Mouse (Mus musculus) embryo, embryonic 11.5 days (tissue): ENCODE measurements around the gene Pitpnm2.

Experiments used
- DNase-seq: peaks from one replicate; pipeline ENCODE4 v3.0.0-alpha.2; 2012; ENCODE audit warnings: low read depth, low spot score

The Pitpnm2 gene

DNA sequence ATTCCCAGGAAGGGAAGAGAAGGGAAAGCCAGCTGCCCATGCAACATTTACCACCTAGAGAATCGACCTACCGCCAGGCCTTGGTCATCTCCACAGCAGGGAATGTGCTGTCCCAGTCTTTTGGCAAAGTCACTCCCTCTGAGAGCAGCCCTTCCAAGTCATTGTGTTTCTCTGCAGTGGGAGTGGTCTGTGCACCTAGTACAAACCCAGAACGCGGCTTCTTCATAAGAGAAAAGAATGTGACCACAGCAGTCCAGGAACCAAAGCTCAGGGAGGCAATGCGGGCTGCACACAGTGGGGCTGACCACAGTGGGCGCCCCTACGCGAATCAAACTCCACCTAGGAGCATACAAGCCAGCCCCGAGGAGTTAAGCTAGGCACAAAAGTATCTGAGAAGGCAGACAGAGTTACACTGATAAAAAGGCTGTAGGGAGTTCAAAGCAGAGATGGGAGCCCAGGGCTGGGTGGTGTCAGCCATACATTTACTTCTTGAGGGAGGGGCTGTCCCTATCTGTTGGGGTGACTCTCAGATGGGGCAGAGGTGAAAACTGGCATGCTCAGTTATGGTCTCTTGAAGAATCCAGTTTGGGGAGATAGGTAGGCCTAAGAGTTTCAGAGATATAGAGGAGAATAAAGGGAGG is 1.5 kb downstream of the Pitpnm2 start:
- DNase-seq, result no peak

DNA sequence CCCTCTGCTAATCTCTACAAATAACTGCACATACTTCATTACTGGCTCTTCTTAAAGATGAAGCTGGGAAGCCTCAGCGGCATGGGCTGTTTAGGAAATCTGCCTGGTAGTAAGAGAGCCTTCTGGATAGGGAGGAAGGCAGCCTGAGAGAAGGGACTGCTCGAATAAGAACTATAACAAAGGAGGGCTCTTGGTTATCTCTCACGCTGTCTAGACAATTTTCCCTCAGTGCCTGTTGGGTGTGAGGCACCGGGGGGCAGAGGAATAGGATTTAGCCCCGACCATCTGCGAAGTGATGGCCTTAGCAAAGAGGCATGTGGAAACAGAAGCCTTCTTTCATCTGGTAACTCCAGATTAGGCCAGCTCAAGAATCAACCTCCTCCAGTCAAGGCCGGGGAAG is 2.3 kb downstream of the Pitpnm2 start:
- DNase-seq, result no peak

DNA sequence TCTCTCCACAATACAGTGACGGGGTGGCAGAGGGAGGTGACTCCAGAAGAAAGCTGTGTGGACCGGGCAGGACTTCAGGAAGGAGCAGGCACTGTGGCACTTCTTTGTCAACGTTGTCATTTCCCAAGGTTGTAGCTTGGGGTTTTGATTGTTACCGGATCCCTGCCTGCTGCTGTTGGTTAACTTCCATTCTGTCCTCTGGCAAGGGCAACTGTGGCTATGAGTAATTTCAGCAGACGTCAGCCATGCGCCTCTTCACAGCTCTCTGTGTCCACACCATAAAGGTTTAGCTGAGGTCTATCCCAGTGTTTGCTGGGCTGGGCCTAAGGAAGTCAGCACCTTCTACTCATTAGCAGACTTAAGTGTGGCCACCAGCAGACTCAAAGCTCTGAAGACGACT is 4.7 kb downstream of the Pitpnm2 start:
- no peak for DNase-seq

- no peak for DNase-seq
Measured at GRCm38 (mm10) chr5:124244449-124244848, 5.1 kb downstream of the Pitpnm2 start.

- no peak for DNase-seq
Measured at GRCm38 (mm10) chr5:124243236-124243901, 6.2 kb downstream of the Pitpnm2 start.

- no peak for DNase-seq
Measured at GRCm38 (mm10) chr5:124241686-124242444, 7.7 kb downstream of the Pitpnm2 start.

DNA sequence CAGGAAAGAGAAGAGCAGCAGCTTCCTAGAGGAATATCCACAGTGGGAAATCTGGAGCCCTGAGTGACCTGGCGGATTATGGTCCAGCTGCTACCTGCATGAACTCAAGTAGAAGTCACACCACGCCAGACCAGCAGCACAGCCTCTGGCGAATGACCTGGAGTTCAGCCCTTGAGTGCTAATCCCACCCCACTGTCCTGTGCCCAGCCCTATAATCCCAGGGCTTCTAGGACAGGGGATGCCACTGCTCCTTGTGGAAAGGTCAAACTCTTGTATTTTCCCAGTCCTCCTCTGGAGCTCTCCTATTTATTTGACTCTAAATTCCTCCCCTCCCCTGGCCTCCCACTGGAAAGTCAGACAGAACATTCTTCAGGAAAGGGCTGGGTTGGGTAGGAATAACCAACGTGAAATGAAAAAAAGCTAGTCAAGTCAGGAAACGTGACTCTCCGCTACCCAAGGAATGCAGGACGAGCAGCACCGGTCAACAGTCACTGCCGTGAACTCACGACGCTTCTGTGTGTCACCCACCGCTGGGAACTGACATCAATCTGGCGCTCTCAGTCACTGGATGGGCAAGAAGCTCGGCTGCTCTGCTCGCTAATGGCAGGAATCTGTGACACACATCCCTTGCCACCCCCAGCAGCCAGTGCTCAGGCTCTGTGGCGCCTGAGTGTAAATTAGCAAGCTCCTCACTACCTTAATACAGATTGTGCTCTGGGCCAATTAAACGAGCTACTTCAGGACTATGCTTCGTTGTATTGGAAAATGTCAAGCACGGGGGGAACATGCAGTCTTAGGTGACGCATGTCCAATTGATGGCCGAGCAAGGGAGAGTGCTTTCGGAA is 8.5 kb downstream of the Pitpnm2 start:
- no peak for DNase-seq

GRCm38 (mm10) chr5:124236180-124236579 is 13.4 kb downstream of the Pitpnm2 start:
- DNase-seq, result no peak

DNA sequence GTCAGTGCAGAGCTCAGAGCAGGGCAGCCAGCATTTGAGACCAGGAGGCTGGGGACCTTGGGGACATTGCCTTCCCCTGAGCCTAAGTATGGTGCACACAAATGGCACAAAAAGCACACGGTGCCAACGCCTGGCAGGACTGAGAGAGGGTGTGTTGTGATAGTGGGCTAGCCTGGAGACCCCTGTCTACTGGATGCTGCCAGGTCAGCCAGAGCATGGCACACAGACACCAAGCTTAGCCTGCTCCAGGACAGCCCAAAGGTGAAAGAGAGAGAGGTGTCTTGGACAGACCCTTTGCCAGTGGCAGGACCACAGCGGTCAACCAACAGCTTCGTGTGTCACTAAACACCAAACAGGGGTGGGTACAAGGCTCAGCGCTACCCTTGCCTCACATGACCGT is 14.8 kb downstream of the Pitpnm2 start:
- DNase-seq, result no peak

DNA sequence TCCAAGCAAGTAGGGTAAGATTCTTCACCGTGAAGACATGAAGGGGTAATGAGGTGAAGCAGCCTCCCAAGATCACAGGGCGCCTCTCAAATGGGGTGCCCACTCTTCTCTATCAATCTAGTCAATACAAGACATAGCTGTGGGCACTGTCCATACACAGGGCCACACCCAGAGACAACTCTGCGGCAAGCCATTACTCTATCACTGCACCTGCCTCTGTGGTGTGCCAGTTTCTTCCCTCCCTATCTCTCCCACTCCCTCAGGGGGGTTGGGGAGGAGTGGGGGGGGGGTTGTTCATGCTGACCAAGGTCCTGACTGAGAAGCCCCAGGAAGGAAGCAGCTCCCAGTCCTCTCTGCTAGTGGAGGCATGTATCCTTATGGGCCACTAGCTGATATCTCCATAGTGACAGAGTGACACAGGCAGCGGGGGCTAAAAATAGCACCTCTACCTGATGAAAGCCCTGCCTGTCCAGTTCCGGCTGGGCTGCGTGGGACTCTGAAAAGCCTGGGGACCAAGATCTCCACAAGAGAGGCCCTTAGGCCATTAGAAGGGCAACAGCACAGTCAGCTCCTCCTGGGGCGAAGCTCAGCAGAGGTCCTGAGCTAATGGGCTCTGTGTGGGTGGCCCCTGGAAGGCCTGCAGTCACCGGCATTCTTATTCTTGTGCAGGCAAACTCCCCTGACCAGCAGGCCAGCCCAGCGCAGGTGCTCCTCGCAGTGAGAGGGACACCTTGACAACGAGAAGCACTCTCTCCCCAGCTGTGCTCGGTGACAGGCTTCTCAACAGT is 15.5 kb downstream of the Pitpnm2 start:
- no peak for DNase-seq

GRCm38 (mm10) chr5:124233144-124233465 is 16.5 kb downstream of the Pitpnm2 start:
- no peak for DNase-seq

DNA sequence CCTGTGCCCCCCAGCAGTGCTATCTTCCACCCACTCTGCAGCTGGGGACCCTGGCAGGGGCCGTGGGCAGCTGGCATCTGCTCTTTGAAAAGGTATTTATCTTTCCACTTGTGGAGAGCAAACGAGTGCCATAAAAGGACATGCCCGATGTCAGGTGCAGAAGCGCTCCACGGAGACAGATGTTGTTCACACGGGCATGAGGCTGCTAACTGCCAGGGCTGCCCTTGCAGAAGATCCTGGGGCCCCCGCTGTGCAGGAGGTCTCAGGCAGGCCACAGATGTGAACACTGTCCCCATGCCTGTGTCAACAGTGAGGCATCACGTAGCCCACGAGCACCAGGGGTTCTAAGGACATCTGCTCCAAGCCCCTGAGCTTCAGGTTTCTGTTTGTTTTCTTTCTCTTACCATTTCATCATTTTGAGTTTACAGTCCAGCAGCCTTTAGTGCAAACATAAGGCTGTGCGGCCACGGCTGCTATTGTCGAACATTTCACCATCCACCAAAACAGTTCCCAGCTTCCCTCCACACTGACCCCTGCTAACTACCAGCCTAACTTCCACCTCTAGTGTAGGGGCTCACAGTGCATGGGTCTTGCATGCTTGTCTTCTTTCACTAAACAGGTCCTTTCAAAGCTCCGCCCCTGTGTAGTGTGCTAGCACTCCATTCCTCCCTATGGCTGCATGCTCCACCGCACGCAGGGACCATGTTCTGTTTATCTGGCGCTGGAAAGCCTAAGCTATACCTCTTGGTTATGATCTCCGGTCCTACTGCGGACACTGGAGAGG is 17.0 kb downstream of the Pitpnm2 start:
- DNase-seq, result no peak

GRCm38 (mm10) chr5:124230461-124230860 is 19.1 kb downstream of the Pitpnm2 start:
- no peak for DNase-seq

DNA sequence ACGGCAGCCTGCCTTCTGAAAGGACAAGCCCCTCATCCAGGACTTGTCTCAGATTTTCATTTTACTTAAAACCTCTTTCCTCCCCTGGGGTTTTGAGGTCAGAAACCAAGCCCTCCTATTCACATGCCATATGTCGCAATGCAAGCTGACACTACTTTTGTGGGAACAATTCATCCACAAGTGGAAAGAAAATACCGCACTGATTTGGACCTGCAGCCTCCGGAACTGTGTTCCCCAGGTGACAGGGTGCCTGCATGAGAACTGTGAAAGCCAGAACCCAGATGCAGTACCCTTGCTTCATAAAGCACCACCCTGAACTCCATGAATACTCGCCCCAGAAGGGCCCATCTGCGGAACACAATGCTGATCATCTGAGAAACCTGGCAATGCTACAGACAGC is 22.4 kb downstream of the Pitpnm2 start:
- no peak for DNase-seq

DNA sequence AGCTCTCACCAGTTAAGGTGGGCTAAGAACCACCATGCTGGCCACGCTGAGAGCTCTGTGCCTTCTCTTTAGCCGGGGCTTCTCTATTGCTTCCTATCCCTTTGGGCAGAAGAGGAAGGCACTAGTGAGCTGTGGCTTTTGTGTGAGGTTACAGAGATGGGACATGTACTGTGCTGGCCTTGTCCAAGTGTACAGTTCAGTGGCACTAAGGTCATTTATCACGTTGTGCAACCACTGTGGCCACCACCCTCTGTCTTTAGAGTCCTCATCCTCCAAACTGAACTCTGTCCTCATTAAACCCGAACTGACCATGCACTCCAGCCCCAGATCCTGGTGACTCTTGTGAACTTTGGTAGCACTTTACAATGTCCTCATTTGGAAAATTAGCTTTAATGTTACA is 23.1 kb downstream of the Pitpnm2 start:
- DNase-seq, result no peak

- no peak for DNase-seq
Measured at GRCm38 (mm10) chr5:124225891-124226290, 23.7 kb downstream of the Pitpnm2 start.

DNA sequence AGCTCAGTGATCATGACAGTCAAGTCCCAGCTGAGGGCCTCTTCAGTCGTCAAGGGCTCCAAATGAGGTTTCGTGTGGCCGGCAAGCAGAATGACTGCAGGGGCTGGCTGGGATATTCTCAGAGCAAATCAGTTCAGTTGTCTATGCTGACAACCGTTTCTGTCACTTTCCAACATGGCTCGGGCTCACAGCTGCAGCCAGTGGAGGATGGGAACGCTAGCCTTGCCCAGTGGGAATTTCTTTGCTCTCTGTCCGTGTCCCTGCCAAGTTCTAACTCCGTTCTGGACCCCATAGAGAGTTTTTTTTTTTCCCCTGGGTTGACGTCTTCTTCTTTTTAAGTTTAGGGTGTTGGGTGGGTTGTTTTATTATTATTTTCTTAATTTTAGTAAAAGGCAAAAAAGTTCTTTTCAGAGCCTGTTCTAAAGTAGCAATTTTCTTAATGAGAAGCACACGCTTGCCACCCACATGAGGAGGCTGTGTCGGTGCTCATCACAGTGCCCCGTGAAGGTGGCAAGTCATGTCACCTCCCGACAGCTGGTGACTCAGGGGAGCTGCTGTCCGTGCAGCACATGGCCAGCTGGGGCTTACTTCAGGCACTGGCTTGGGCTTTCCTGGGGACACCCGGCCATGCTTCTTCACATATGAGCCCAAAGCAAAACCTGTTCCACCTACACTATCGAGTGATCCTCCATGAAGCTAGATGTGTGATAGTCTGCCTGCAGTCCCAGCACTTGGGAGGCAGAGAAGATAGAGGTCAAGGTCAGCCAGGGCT is 25.1 kb downstream of the Pitpnm2 start:
- DNase-seq, result no peak

- DNase-seq, result no peak
Measured at GRCm38 (mm10) chr5:124223574-124223973, 26.0 kb downstream of the Pitpnm2 start.

- DNase-seq, result no peak
Measured at GRCm38 (mm10) chr5:124222696-124223095, 26.9 kb downstream of the Pitpnm2 start.

- no peak for DNase-seq
Measured at GRCm38 (mm10) chr5:124221736-124222040, 27.9 kb downstream of the Pitpnm2 start.
